Mouse (Mus musculus): ENCODE results near the gene Trp53tg5.

- peak; percentile 54 for TF ChIP-seq CTCF (conservative IDR thresholded peaks at IDR 0.05; ENCODE audit: low read length)
- no peak for TF ChIP-seq POU5F1 (IDR thresholded peaks at IDR 0.05; ENCODE audit: borderline replicate concordance, low read length)
Observed at GRCm38 (mm10) chr2:164504919-164505318, 31.4 kb upstream of the Trp53tg5 start.

Measured in E14TG2a.4 (cell line).